Mouse (Mus musculus) liver, adult 2 months (tissue): Measurements from ENCODE around the gene Abcd4. TPM values are rescaled to one million over a fixed set of nuclear protein-coding genes. Genes with fewer than 3 reads are reported as not detected.

Source experiments
- DNase-seq: peaks from one replicate; pipeline ENCODE4 v3.0.0-alpha.2; 2011; ENCODE audit warnings: low read depth, low spot score; ENCODE audit errors: extremely low read depth
- H3K27ac ChIP-seq: fragments of 200-500 bp; replicated peaks from 2 replicates; pipeline ENCODE4 v1.5.1; 2012; ENCODE audit warnings: low read depth, mild to moderate bottlenecking, control low read depth, inconsistent platforms, low read length; ENCODE audit not compliant: insufficient read depth
- H3K27me3 ChIP-seq: fragments of 200-500 bp; 2 replicates; pipeline ENCODE4 v1.6.1; 2012; ENCODE audit warnings: mild to moderate bottlenecking, moderate library complexity, low read length, inconsistent platforms; ENCODE audit not compliant: control insufficient read depth, insufficient read depth
- H3K36me3 ChIP-seq: fragments of 200-500 bp; 2 replicates; pipeline ENCODE4 v1.6.1; 2012; ENCODE audit warnings: low read length, inconsistent platforms; ENCODE audit not compliant: control insufficient read depth, insufficient read depth
- H3K4me1 ChIP-seq: fragments of 200-500 bp; 2 replicates; pipeline ENCODE4 v1.6.1; 2011; ENCODE audit warnings: low read length; ENCODE audit not compliant: control insufficient read depth, insufficient read depth
- H3K4me3 ChIP-seq: fragments of 200-500 bp; 2 replicates; pipeline ENCODE4 v1.5.1; 2011; ENCODE audit warnings: low read depth, mild to moderate bottlenecking, control low read depth, low read length, moderate library complexity; ENCODE audit not compliant: insufficient read depth
- H3K79me2 ChIP-seq: fragments of 200-500 bp; 2 replicates; pipeline ENCODE4 v1.6.1; 2012; ENCODE audit warnings: inconsistent platforms, mild to moderate bottlenecking, low read length, moderate library complexity; ENCODE audit not compliant: control insufficient read depth, insufficient read depth
- H3K9ac ChIP-seq: fragments of 200-500 bp; 2 replicates; pipeline ENCODE4 v1.6.1; 2012; ENCODE audit warnings: low read depth, mild to moderate bottlenecking, control low read depth, inconsistent platforms, low read length
- CTCF ChIP-seq: fragments of 200-500 bp; IDR thresholded peaks from 2 replicates; pipeline ENCODE4 v1.5.1; 2011; ENCODE audit warnings: low read depth, low read length, control low read depth
- POLR2A ChIP-seq: fragments of 200-500 bp; IDR thresholded peaks from 2 replicates; pipeline ENCODE4 v1.6.1; 2011; ENCODE audit warnings: low read length, control low read depth; ENCODE audit not compliant: insufficient read depth; ENCODE audit errors: extremely low read depth
- WGBS: fragments of 180-500 bp; shearing (Covaris S2); methylation state at CpG from one replicate; pipeline ENCODE4 v1.1.7; 2018; 5-methylcytosine and 5-hydroxymethylcytosine counted together
- polyA plus RNA-seq: library from polyadenylated mRNA; depleted of rRNA; stranded (reverse); fragments of >200 nt; gene quantifications from 2 replicates; pipeline ENCODE4 v1.2.3, GENCODE M21; 2012
- total RNA-seq: library from RNA; depleted of rRNA; stranded (reverse); fragments of >200 nt; gene quantifications from 2 replicates; pipeline ENCODE4 v1.2.3, GENCODE M21; 2014

The Abcd4 gene
- total and polyA plus RNA-seq, 2 experiments, result 6.5 to 14.2 TPM

- Histone ChIP-seq H3K4me1 (no peaks in the 10 kb centered on the region), H3K36me3 (no peaks in the 10 kb centered on the region), H3K4me3 (peak overlapping the region; percentile 41), H3K9ac (no peak overlapping the region), H3K27me3 (0 out of 2 replicates have a peak, but pooled peaks cover 4% of the 10 kb centered on the region), H3K27ac (no peak overlapping the region), H3K79me2 (no peaks in the 10 kb centered on the region)
- WGBS, result 3% methylated on average over 54 of the region's 54 CpGs
- DNase-seq, result peak; percentile 43
- TF ChIP-seq POLR2A, result no peak
- TF ChIP-seq CTCF, result peak; percentile 100
Observed at GRCm38 (mm10) chr12:84589825-84590761, 27.1 kb downstream of the Abcd4 start.

- H3K4me1 ChIP-seq, result no peaks in the 10 kb centered on the region
- no peak overlapping the region for H3K27ac ChIP-seq
- no peaks in the 10 kb centered on the region for H3K36me3 ChIP-seq
- no peaks in the 10 kb centered on the region for H3K27me3 ChIP-seq
- no peak overlapping the region for H3K4me3 ChIP-seq
- no peak for TF ChIP-seq CTCF
- no peak for TF ChIP-seq POLR2A
- no peak overlapping the region for H3K9ac ChIP-seq
- no peaks in the 10 kb centered on the region for H3K79me2 ChIP-seq
- 95% methylated on average over 2 of the region's 2 CpGs for WGBS
- DNase-seq, result no peak
Observed at GRCm38 (mm10) chr12:84581285-84581684, 35.9 kb downstream of the Abcd4 start.

DNA sequence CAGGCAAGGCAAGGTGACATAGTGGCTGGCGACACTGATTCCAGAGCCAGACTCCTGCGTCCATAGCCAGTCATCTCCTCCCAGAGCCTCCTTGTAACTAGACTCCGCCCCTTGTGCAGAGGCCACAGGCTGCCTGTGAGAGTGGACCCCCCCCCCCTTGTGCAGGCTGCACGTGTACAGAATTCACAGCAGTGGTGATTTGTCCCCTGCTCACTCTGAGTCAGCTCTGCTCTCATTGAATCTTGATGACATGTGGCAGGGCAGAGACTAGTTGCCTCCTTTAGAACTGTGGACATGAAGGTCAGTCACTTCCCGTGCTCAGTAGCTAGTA, 38.8 kb downstream of the Abcd4 start:
- no peak for DNase-seq
- no peaks in the 10 kb centered on the region for H3K36me3 ChIP-seq
- no peak overlapping the region for H3K9ac ChIP-seq
- 0 out of 2 replicates have a peak, but pooled peaks cover under 1% of the 10 kb centered on the region for H3K27me3 ChIP-seq
- no peaks in the 10 kb centered on the region for H3K4me1 ChIP-seq
- H3K27ac ChIP-seq, result no peak overlapping the region
- no peaks in the 10 kb centered on the region for H3K79me2 ChIP-seq
- WGBS, result 56% methylated on average over 5 of the region's 5 CpGs
- no peak overlapping the region for H3K4me3 ChIP-seq
- TF ChIP-seq POLR2A, result no peak
- no peak for TF ChIP-seq CTCF

DNA sequence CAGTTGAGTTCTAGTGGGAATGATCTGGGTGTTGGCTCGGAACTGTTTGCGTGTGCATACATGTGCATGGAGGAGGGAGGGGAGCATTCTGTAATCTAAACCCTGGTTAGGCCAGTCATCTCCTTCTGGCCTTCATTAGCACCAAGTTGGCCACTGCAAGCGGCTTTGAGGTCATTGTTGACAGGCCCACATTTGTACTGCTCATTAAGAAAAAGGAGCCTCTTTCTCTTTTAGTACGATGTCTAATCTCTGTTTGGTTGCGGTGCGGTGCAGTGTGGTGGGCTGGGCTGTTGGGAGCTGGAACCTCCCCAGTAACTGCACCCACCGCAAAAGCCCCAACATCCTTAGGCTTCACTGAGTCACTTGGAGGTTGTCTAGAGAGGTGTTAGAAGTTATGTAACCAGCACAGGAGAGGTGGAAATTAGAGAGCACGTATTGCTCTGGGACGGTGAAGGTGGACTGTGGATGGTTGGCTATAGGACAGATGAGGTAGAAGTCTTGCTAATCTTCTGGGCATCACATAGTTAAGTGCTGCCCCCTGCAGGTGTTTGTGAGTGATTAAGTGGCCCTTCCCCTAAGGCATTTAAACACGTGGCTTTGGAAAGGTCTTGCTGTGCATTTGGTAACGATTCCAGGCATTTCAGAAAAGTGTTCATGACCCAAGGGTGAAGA, 39.3 kb downstream of the Abcd4 start:
- no peak overlapping the region for H3K27ac ChIP-seq
- TF ChIP-seq POLR2A (no peak), CTCF (no peak)
- H3K27me3 ChIP-seq, result peaks cover 4% of the 10 kb centered on the region; the same call in 1 of the 2 replicates
- no peak overlapping the region for H3K4me3 ChIP-seq
- WGBS, result 78% methylated on average over 11 of the region's 11 CpGs
- no peaks in the 10 kb centered on the region for H3K79me2 ChIP-seq
- no peaks in the 10 kb centered on the region for H3K4me1 ChIP-seq
- no peaks in the 10 kb centered on the region for H3K36me3 ChIP-seq
- H3K9ac ChIP-seq, result no peak overlapping the region
- no peak for DNase-seq

- no peak overlapping the region for H3K4me3 ChIP-seq
- no peak overlapping the region for H3K9ac ChIP-seq
- H3K27me3 ChIP-seq, result peaks cover 22% of the 10 kb centered on the region
- 41% methylated on average over 7 of the region's 7 CpGs for WGBS
- H3K36me3 ChIP-seq, result no peaks in the 10 kb centered on the region
- no peaks in the 10 kb centered on the region for H3K4me1 ChIP-seq
- TF ChIP-seq POLR2A (no peak), CTCF (no peak)
- DNase-seq, result no peak
- H3K27ac ChIP-seq, result no peak overlapping the region
- no peaks in the 10 kb centered on the region for H3K79me2 ChIP-seq
Observed at GRCm38 (mm10) chr12:84573094-84573493, 44.1 kb downstream of the Abcd4 start.
